Mouse (Mus musculus) lung, adult 2 months (tissue): ENCODE results near the gene Arhgef39.

Source experiments
- CTCF ChIP-seq: fragments of 200-500 bp; IDR thresholded peaks from 2 replicates; pipeline ENCODE4 v1.5.1; 2011; ENCODE audit warnings: mild to moderate bottlenecking, low read length, control low read depth; ENCODE audit not compliant: insufficient read depth
- POLR2A ChIP-seq: fragments of 200-500 bp; IDR thresholded peaks from 2 replicates; pipeline ENCODE4 v1.6.1; 2011; ENCODE audit warnings: low read depth, mild to moderate bottlenecking, control low read depth, low read length, borderline replicate concordance; ENCODE audit errors: extremely low read depth

DNA sequence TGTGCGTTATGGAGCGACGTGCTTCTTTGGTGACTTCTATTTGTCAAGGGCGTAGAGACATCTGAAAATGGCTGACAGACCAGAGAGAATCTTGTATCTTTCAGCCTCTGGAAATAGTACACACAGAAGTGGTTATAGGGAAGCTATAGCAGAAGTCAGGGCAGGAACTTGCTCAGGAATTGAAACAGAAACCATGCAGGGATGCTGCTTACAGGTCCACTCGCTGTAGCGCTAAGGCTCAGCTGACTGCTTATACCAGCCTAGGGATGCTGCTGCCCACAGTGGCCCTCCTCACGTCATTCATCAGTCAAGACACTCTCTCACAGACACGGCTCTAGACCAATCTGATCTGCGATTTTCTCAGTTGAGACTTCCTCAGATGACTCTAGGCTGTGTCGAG lies 29.2 kb downstream of the Arhgef39 start:
- TF ChIP-seq CTCF (no peak), POLR2A (no peak)
